Mouse (Mus musculus) heart, postnatal 0 days (tissue): ENCODE measurements at regions not wholly inside any gene's neighbourhood (a gene's known extent, or its start where the extent isn't known, plus 50 kb on each side); places are given as distances from the start of the nearest gene placed in this dataset.

Source experiments
- CTCF ChIP-seq: IDR thresholded peaks from 2 replicates; pipeline ENCODE4 v1.5.1; 2016; ENCODE audit warnings: antibody characterized with exemption, control low read depth, low read depth
- EP300 ChIP-seq: IDR thresholded peaks from 2 replicates; pipeline ENCODE4 v1.6.1; 2016; ENCODE audit warnings: antibody characterized with exemption, low read depth

- TF ChIP-seq CTCF = no peak
- no peak for TF ChIP-seq EP300
Observed at GRCm38 (mm10) chr17:15269905-15270304, 106.8 kb downstream of the Dll1 start.
